Comparison of ENCODE assay signal across 9 mouse cellular contexts in genomic region chr2:172938761-172939638, GRCm38 (mm10). TPM values are rescaled to one million over a fixed set of nuclear protein-coding genes. Genes with fewer than 3 reads are reported as not detected.
DNase-seq lines count a peak whose midpoint lies in the region; ATAC-seq and TF ChIP-seq lines count a peak whose summit lies in the region.
"Had no signal": no experiment of that assay in that cellular context is flagged by ENCODE, and none has a peak within 500 bp of the region (broad histone marks: within the 10 kb centered on the region; RNA-seq: fewer than 3 reads in every experiment).

No protein-coding gene starts in this region.

- peak overlapping the region; percentile 79 for H3K4me3 ChIP-seq in heart, embryonic 13.5 days
- peak overlapping the region; percentile 38 for H3K4me3 ChIP-seq in cortical plate, adult 2 months (ENCODE audit: insufficient read depth, low read length)
- H3K4me3 ChIP-seq in hindbrain, embryonic 13.5 days, result peak overlapping the region; percentile 47
- H3K4me3 ChIP-seq in limb, embryonic 14.5 days (replicated peaks; ENCODE audit: low read length), result peak overlapping the region; percentile 74
- H3K4me3 ChIP-seq in small intestine, adult 2 months (ENCODE audit: low read depth, low read length), result peak overlapping the region; percentile 74

- H3K27me3 ChIP-seq in heart, embryonic 13.5 days (replicated peaks), result peaks cover 90% of the 10 kb centered on the region
- H3K27me3 ChIP-seq in hindbrain, embryonic 13.5 days, result peaks cover 97% of the 10 kb centered on the region
- no peaks in the 10 kb centered on the region; the same call in 1 of the 2 replicates for H3K27me3 ChIP-seq in limb, embryonic 14.5 days (ENCODE audit: control insufficient read depth, insufficient read depth, low read length)
- peaks cover 11% of the 10 kb centered on the region for H3K27me3 ChIP-seq in small intestine, adult 2 months (ENCODE audit: control insufficient read depth, insufficient read depth, low read length)

- TF ChIP-seq POLR2A in cortical plate, adult 2 months (IDR thresholded peaks at IDR 0.05; ENCODE audit: extremely low read depth, insufficient read depth, low read length), result no peak
- no peak for TF ChIP-seq POLR2A in limb, embryonic 14.5 days (IDR thresholded peaks at IDR 0.05; ENCODE audit: borderline replicate concordance, extremely low read depth, insufficient read depth, insufficient read length)
- TF ChIP-seq POLR2A in small intestine, adult 2 months (IDR thresholded peaks at IDR 0.05; ENCODE audit: low read depth, low read length), result no peak

- no peaks in the 10 kb centered on the region for H3K36me3 ChIP-seq in heart, embryonic 13.5 days
- H3K36me3 ChIP-seq in hindbrain, embryonic 13.5 days, result no peaks in the 10 kb centered on the region
- H3K36me3 ChIP-seq in limb, embryonic 14.5 days (ENCODE audit: control insufficient read depth, insufficient read depth, low read length), result no peaks in the 10 kb centered on the region
- no peaks in the 10 kb centered on the region for H3K36me3 ChIP-seq in small intestine, adult 2 months (ENCODE audit: control insufficient read depth, insufficient read depth, low read length)

- H3K4me1 ChIP-seq in heart, embryonic 13.5 days, result peaks cover 51% of the 10 kb centered on the region
- no peaks in the 10 kb centered on the region for H3K4me1 ChIP-seq in cortical plate, adult 2 months (ENCODE audit: control insufficient read depth, insufficient read depth, low read length)
- peaks cover 63% of the 10 kb centered on the region for H3K4me1 ChIP-seq in hindbrain, embryonic 13.5 days (replicated peaks)
- H3K4me1 ChIP-seq in limb, embryonic 14.5 days (ENCODE audit: control insufficient read depth, insufficient read depth, low read length), result peaks cover 52% of the 10 kb centered on the region
- peaks cover 9% of the 10 kb centered on the region for H3K4me1 ChIP-seq in small intestine, adult 2 months (ENCODE audit: control insufficient read depth, insufficient read depth, insufficient read length, low read length)

- H3K9ac ChIP-seq in heart, embryonic 13.5 days, result peak overlapping the region; percentile 92
- peak overlapping the region; percentile 68 for H3K9ac ChIP-seq in hindbrain, embryonic 13.5 days
- peak overlapping the region; percentile 65 for H3K9ac ChIP-seq in limb, embryonic 14.5 days (ENCODE audit: low read depth, low read length, severe bottlenecking)

- H3K4me2 ChIP-seq in heart, embryonic 13.5 days, result peak overlapping the region; percentile 92
- H3K4me2 ChIP-seq in hindbrain, embryonic 13.5 days, result peak overlapping the region; percentile 86
- peak overlapping the region; percentile 97 for H3K4me2 ChIP-seq in limb, embryonic 14.5 days (replicated peaks; ENCODE audit: low read depth, low read length, severe bottlenecking)

- under 1% methylated on average over 57 of the region's 57 CpGs for WGBS in heart, embryonic 13.5 days
- WGBS in hindbrain, embryonic 13.5 days, result under 1% methylated on average over 57 of the region's 57 CpGs
- under 1% methylated on average over 57 of the region's 57 CpGs for WGBS in limb, embryonic 14.5 days
- WGBS in small intestine, adult 2 months, result 1% methylated on average over 57 of the region's 57 CpGs

- H3K27ac ChIP-seq in heart, embryonic 13.5 days (replicated peaks), result peak overlapping the region; percentile 93
- no peak overlapping the region for H3K27ac ChIP-seq in cortical plate, adult 2 months (ENCODE audit: insufficient read depth, low read length)
- no peak overlapping the region; the same call in 1 of the 2 replicates for H3K27ac ChIP-seq in hindbrain, embryonic 13.5 days
- peak overlapping the region; percentile 44; the same call in 1 of the 2 replicates for H3K27ac ChIP-seq in limb, embryonic 14.5 days (replicated peaks; ENCODE audit: low read depth, low read length)
- 0 out of 2 replicates have a peak overlapping the region, but pooled peaks have one; percentile 10 for H3K27ac ChIP-seq in small intestine, adult 2 months (ENCODE audit: insufficient read depth, low read depth, low read length)
- H3K27ac ChIP-seq: macrophage had no signal

- no peak for TF ChIP-seq CTCF in cortical plate, adult 2 months (IDR thresholded peaks at IDR 0.05; ENCODE audit: extremely low read depth, insufficient read depth, low read length)
- TF ChIP-seq CTCF in small intestine, adult 2 months (IDR thresholded peaks at IDR 0.05; ENCODE audit: extremely low read depth, insufficient read length, insufficient replicate concordance, low read depth, low read length), result no peak

- ATAC-seq in heart, embryonic 13.5 days (ENCODE audit: extremely low read depth, insufficient number of reproducible peaks, low FRiP score, low TSS enrichment), result no peak
- ATAC-seq in hindbrain, embryonic 13.5 days (ENCODE audit: low FRiP score), result no peak
- no peak for ATAC-seq in limb, embryonic 14.5 days (ENCODE audit: low FRiP score, low read depth)
- no peak for ATAC-seq in granulocyte monocyte progenitor cell, adult 5-6 weeks (replicated peaks; ENCODE audit: poor library complexity, severe bottlenecking)

- DNase-seq in heart, adult 18-20 months, result no peak
- DNase-seq in limb, embryonic 14.5 days (ENCODE audit: low spot score), result peak; percentile 37
- no peak for DNase-seq in layer of hippocampus, adult 11-12 months (ENCODE audit: low spot score)

- no peaks in the 10 kb centered on the region for H3K9me3 ChIP-seq in heart, embryonic 13.5 days
- no peaks in the 10 kb centered on the region for H3K9me3 ChIP-seq in hindbrain, embryonic 13.5 days
- H3K9me3 ChIP-seq in limb, embryonic 14.5 days (ENCODE audit: control insufficient read depth, low read length), result no peaks in the 10 kb centered on the region

RNA-seq across cellular contexts. Expression of gene Bmp7, which starts 1.1 kb away (rescaled TPM):
- polyA plus RNA-seq in heart, embryonic 13.5 days (2015; fragmentation: Nextera tagmentation; extraction: Ambion mirVana), result 40.3 and 46.5 TPM in 2 replicates
- total RNA-seq in heart, adult 18-20 months (2021), result 1 to 10 TPM; 1.1 to 1.3 TPM
- polyA plus RNA-seq in cortical plate, adult 2 months (2012; rRNA removed), result 8.1 and 9.4 TPM in 2 replicates
- polyA plus RNA-seq in hindbrain, embryonic 13.5 days (2015; fragmentation: Nextera tagmentation; extraction: Ambion mirVana), result 12.4 and 12.5 TPM in 2 replicates
- 41.9 and 52.2 TPM in 2 replicates for polyA plus RNA-seq in limb, embryonic 14.5 days (2012; rRNA removed)
- 28.6 and 33.4 TPM in 2 replicates for polyA plus RNA-seq in limb, embryonic 14.5 days (2014; fragmentation: Nextera tagmentation; extraction: Ambion mirVana)
- polyA plus RNA-seq in small intestine, adult 2 months (2012; rRNA removed), result 15.3 and 23.5 TPM in 2 replicates
- total RNA-seq in granulocyte monocyte progenitor cell, adult 5-6 weeks (2014; fragmentation: Nextera tagmentation), result not detected in 2 replicates
- total RNA-seq in granulocyte monocyte progenitor cell, adult 5-6 weeks (2017), result not detected in 2 replicates

RNA-seq across cellular contexts. Expression of gene Spo11, which starts 38.5 kb away (rescaled TPM):
- polyA plus RNA-seq in heart, embryonic 13.5 days (2015; fragmentation: Nextera tagmentation; extraction: Ambion mirVana), result 0.11 and 0.23 TPM in 2 replicates
- not detected for total RNA-seq in heart, adult 18-20 months (2021)
- polyA plus RNA-seq in cortical plate, adult 2 months (2012; rRNA removed), result 0.36 and 0.67 TPM in 2 replicates
- polyA plus RNA-seq in hindbrain, embryonic 13.5 days (2015; fragmentation: Nextera tagmentation; extraction: Ambion mirVana), result 0.79 and 0.87 TPM in 2 replicates
- polyA plus RNA-seq in limb, embryonic 14.5 days (2012; rRNA removed), result 3.2 TPM in 2 replicates
- polyA plus RNA-seq in limb, embryonic 14.5 days (2014; fragmentation: Nextera tagmentation; extraction: Ambion mirVana), result 2.2 and 2.5 TPM in 2 replicates
- polyA plus RNA-seq in small intestine, adult 2 months (2012; rRNA removed), result 0.05 and 0.25 TPM in 2 replicates
- total RNA-seq in granulocyte monocyte progenitor cell, adult 5-6 weeks (2014; fragmentation: Nextera tagmentation), result not detected in 2 replicates
- not detected in 2 replicates for total RNA-seq in granulocyte monocyte progenitor cell, adult 5-6 weeks (2017)
- polyA plus RNA-seq: macrophage had no signal

Comparison
In these comparisons a context has a peak if more than half of its experiments do, and no peak if none do; other contexts are left out.
1. H3K27ac ChIP-seq: peak in heart, embryonic 13.5 days (single experiment), limb, embryonic 14.5 days (single experiment) and small intestine, adult 2 months (single experiment); none in cortical plate, adult 2 months (single experiment) and hindbrain, embryonic 13.5 days (single experiment).
2. Peak in every context shown above with its lines, with median percentiles within 50 percentile points of each other: H3K4me2 ChIP-seq, H3K4me3 ChIP-seq and H3K9ac ChIP-seq.